8 mouse cellular contexts compared by ENCODE assay signal in the genomic region with DNA sequence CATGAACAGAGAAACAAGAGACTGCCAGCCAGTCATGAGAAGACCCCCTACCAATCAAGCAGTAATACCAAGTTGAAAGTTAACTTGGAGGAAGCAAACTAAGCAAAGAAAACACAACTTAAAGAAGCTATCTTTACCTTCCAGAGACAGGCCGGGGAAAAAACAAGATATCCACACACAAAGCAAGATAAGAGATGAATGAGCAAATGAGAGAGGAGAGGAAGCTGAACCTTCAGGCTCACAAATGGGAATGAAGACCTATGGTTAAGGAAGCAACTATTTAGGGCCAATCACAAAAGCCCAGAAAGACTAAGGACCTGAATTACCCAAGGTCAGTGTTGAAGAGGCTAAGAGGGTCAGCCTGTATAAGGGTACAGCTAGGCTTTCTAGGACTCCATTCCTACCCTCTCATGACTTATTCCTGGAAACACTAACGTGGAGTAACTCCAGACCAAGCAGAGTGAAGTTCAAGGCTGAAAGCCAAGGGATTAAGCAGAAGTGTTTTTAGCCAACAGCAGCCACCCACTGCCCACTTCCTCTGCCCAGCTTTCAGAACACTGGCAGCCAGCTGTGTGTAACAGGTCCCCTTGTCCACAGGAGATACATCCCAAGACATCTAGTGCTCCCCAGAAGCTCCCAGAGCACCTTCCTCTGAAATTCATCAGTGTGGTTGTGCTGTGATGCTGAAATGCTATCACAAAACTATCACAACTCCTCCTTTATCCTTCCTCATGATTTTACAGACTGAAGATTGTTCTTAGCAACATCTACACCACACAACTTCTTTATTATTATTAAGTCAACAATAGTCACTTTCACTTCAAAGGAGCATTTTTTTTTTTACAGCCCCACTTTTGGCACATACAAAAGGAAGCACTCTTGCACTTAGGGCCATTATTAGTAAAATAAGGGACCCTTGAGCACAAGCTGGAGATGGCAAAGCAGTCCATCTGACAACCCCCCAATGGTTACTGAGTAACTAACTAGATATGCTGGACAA. TPM values are rescaled to one million over a fixed set of nuclear protein-coding genes. Genes with fewer than 3 reads are reported as not detected.
A peak's percentile ranks its signal among the peaks of the same experiment; 100 is the strongest.
DNase-seq lines count a peak whose midpoint lies in the region; ATAC-seq and TF ChIP-seq lines count a peak whose summit lies in the region.

No protein-coding gene starts in this region.

- DNase-seq in G1E (ENCODE audit: low spot score), result no peak
- no peak for DNase-seq in right cerebral cortex, postnatal 4 days
- DNase-seq in frontal cortex, postnatal 14 days (ENCODE audit: low spot score in 2 of 2), result no peak
- no peak for DNase-seq in urinary bladder, postnatal 10 days (ENCODE audit: low spot score)

- peak overlapping the region; percentile 5; the same call in 1 of the 2 replicates for H3K4me2 ChIP-seq in hindbrain, embryonic 16.5 days (ENCODE audit: low read length)
- H3K4me2 ChIP-seq in hindbrain, embryonic 12.5 days (replicated peaks), result no peak overlapping the region
- H3K4me2 ChIP-seq in lung, embryonic 15.5 days, result peak overlapping the region; percentile 7; the same call in 1 of the 2 replicates

- no peaks in the 10 kb centered on the region for H3K9me3 ChIP-seq in hindbrain, embryonic 16.5 days (ENCODE audit: control insufficient read depth, low read length)
- no peaks in the 10 kb centered on the region for H3K9me3 ChIP-seq in hindbrain, embryonic 12.5 days (replicated peaks)
- no peaks in the 10 kb centered on the region for H3K9me3 ChIP-seq in G1E (replicated peaks)
- H3K9me3 ChIP-seq in lung, embryonic 15.5 days, result no peaks in the 10 kb centered on the region

- WGBS in hindbrain, embryonic 16.5 days, result 69% methylated on average over 2 of the region's 2 CpGs
- WGBS in hindbrain, embryonic 12.5 days, result 76% methylated on average over 2 of the region's 2 CpGs
- whole genome bisulfite sequencing in lung, embryonic 15.5 days, result 42% methylated on average over 2 of the region's 2 CpGs

- H3K4me1 ChIP-seq in hindbrain, embryonic 16.5 days (ENCODE audit: control insufficient read depth, insufficient read depth, low read depth, low read length), result peaks cover 6% of the 10 kb centered on the region
- H3K4me1 ChIP-seq in hindbrain, embryonic 12.5 days, result peaks cover 5% of the 10 kb centered on the region; the same call in 1 of the 2 replicates
- peaks cover 60% of the 10 kb centered on the region for H3K4me1 ChIP-seq in G1E (ENCODE audit: insufficient read depth, low read depth, low read length)
- H3K4me1 ChIP-seq in lung, embryonic 15.5 days, result peaks cover 6% of the 10 kb centered on the region; the same call in 1 of the 2 replicates

- H3K4me3 ChIP-seq in hindbrain, embryonic 16.5 days (ENCODE audit: low read length), result no peak overlapping the region
- no peak overlapping the region for H3K4me3 ChIP-seq in hindbrain, embryonic 12.5 days
- peak overlapping the region; percentile 28; the same call in 1 of the 2 replicates for H3K4me3 ChIP-seq in G1E (ENCODE audit: low read depth, low read length)
- H3K4me3 ChIP-seq in lung, embryonic 15.5 days, result no peak overlapping the region

- H3K27me3 ChIP-seq in hindbrain, embryonic 16.5 days (replicated peaks; ENCODE audit: control insufficient read depth, insufficient read depth, low read length), result no peaks in the 10 kb centered on the region
- no peaks in the 10 kb centered on the region for H3K27me3 ChIP-seq in hindbrain, embryonic 12.5 days
- no peaks in the 10 kb centered on the region for H3K27me3 ChIP-seq in G1E (ENCODE audit: insufficient read depth, low read length)
- no peaks in the 10 kb centered on the region for H3K27me3 ChIP-seq in lung, embryonic 15.5 days

- TF ChIP-seq CTCF in G1E (IDR thresholded peaks at IDR 0.05; ENCODE audit: low read depth, low read length), result no peak

- H3K27ac ChIP-seq in hindbrain, embryonic 16.5 days (ENCODE audit: low read depth, low read length), result no peak overlapping the region
- no peak overlapping the region for H3K27ac ChIP-seq in hindbrain, embryonic 12.5 days
- no peak overlapping the region for H3K27ac ChIP-seq in lung, embryonic 15.5 days

- no peak for ATAC-seq in hindbrain, embryonic 16.5 days
- no peak for ATAC-seq in hindbrain, embryonic 12.5 days (ENCODE audit: low FRiP score)
- peak; percentile 24; the same call in 1 of the 2 replicates for ATAC-seq in G1E (ENCODE audit: extremely low read depth, insufficient number of reproducible peaks, low FRiP score, poor library complexity, severe bottlenecking)
- ATAC-seq in granulocyte monocyte progenitor cell, adult 5-6 weeks (replicated peaks; ENCODE audit: poor library complexity, severe bottlenecking), result peak; percentile 73
- ATAC-seq in lung, embryonic 15.5 days (ENCODE audit: borderline replicate concordance, extremely low read depth, low FRiP score, low TSS enrichment), result no peak

- no peaks in the 10 kb centered on the region for H3K36me3 ChIP-seq in hindbrain, embryonic 16.5 days (ENCODE audit: control insufficient read depth, insufficient read depth, low read length)
- H3K36me3 ChIP-seq in hindbrain, embryonic 12.5 days, result no peaks in the 10 kb centered on the region
- H3K36me3 ChIP-seq in G1E (replicated peaks), result peaks cover 12% of the 10 kb centered on the region
- no peaks in the 10 kb centered on the region for H3K36me3 ChIP-seq in lung, embryonic 15.5 days

- no peak overlapping the region for H3K9ac ChIP-seq in hindbrain, embryonic 16.5 days (ENCODE audit: low read depth, low read length)
- no peak overlapping the region for H3K9ac ChIP-seq in hindbrain, embryonic 12.5 days
- H3K9ac ChIP-seq in lung, embryonic 15.5 days, result no peak overlapping the region

RNA-seq across cellular contexts. Expression of gene Evi5, which starts 8.5 kb away (rescaled TPM):
- 51.7 and 58.7 TPM in 2 replicates for polyA plus RNA-seq in hindbrain, embryonic 16.5 days (2015; fragmentation: Nextera tagmentation; extraction: Ambion mirVana)
- 62.3 and 63.6 TPM in 2 replicates for polyA plus RNA-seq in hindbrain, embryonic 12.5 days (2016; fragmentation: Nextera tagmentation; extraction: Ambion mirVana)
- total RNA-seq in G1E (2014; fragmentation: Nextera tagmentation) (58.1 and 94.2 TPM in 2 replicates), G1E (2017) (26.1 and 36.4 TPM in 2 replicates)
- 3.3 and 3.8 TPM in 2 replicates for polyA plus RNA-seq in G1E (2012)
- total RNA-seq in granulocyte monocyte progenitor cell, adult 5-6 weeks (2014; fragmentation: Nextera tagmentation), result 21.4 and 22.4 TPM in 2 replicates
- total RNA-seq in granulocyte monocyte progenitor cell, adult 5-6 weeks (2017), result 10.5 and 14.1 TPM in 2 replicates
- 64.5 and 67.3 TPM in 2 replicates for polyA plus RNA-seq in lung, embryonic 15.5 days (2015; fragmentation: Nextera tagmentation; extraction: Ambion mirVana)

RNA-seq across cellular contexts. Expression of gene Rpl5, which starts 33.9 kb away (rescaled TPM):
- 53.9 and 59.3 TPM in 2 replicates for polyA plus RNA-seq in hindbrain, embryonic 16.5 days (2015; fragmentation: Nextera tagmentation; extraction: Ambion mirVana)
- polyA plus RNA-seq in hindbrain, embryonic 12.5 days (2016; fragmentation: Nextera tagmentation; extraction: Ambion mirVana), result 59.8 and 66.8 TPM in 2 replicates
- 875 and 1,036 TPM in 2 replicates for total RNA-seq in G1E (2014; fragmentation: Nextera tagmentation)
- total RNA-seq in G1E (2017), result 329 and 387 TPM in 2 replicates
- 53.7 and 54.0 TPM in 2 replicates for polyA plus RNA-seq in G1E (2012)
- 433 and 504 TPM in 2 replicates for total RNA-seq in granulocyte monocyte progenitor cell, adult 5-6 weeks (2014; fragmentation: Nextera tagmentation)
- 310 and 457 TPM in 2 replicates for total RNA-seq in granulocyte monocyte progenitor cell, adult 5-6 weeks (2017)
- polyA plus RNA-seq in lung, embryonic 15.5 days (2015; fragmentation: Nextera tagmentation; extraction: Ambion mirVana), result 64.3 and 67.6 TPM in 2 replicates

RNA-seq across cellular contexts. Expression of gene Ube2d2b, which starts 36.5 kb away (rescaled TPM):
- polyA plus RNA-seq in hindbrain, embryonic 16.5 days (2015; fragmentation: Nextera tagmentation; extraction: Ambion mirVana), result 0.09 and 0.11 TPM in 2 replicates
- 0.13 and 0.22 TPM in 2 replicates for polyA plus RNA-seq in hindbrain, embryonic 12.5 days (2016; fragmentation: Nextera tagmentation; extraction: Ambion mirVana)
- not detected in 2 replicates for total RNA-seq in G1E (2014; fragmentation: Nextera tagmentation)
- 0.05 TPM in 1 of 2 replicates, not detected in the other for total RNA-seq in G1E (2017)
- not detected in 2 replicates for polyA plus RNA-seq in G1E (2012)
- total RNA-seq in granulocyte monocyte progenitor cell, adult 5-6 weeks (2014; fragmentation: Nextera tagmentation), result not detected in 2 replicates
- not detected in 2 replicates for total RNA-seq in granulocyte monocyte progenitor cell, adult 5-6 weeks (2017)
- 0.17 and 0.28 TPM in 2 replicates for polyA plus RNA-seq in lung, embryonic 15.5 days (2015; fragmentation: Nextera tagmentation; extraction: Ambion mirVana)

Comparison
In these comparisons a context has a peak if more than half of its experiments do, and no peak if none do; other contexts are left out.
1. ATAC-seq: peak in G1E (single experiment) and granulocyte monocyte progenitor cell, adult 5-6 weeks (single experiment); none in hindbrain, embryonic 16.5 days (single experiment), hindbrain, embryonic 12.5 days (single experiment) and lung, embryonic 15.5 days (single experiment).
2. RNA of gene Evi5, which starts 8.5 kb away (polyA plus RNA-seq): 64.5 to 67.3 TPM in lung, embryonic 15.5 days, 62.3 to 63.6 TPM in hindbrain, embryonic 12.5 days and 51.7 to 58.7 TPM in hindbrain, embryonic 16.5 days; 3.3 to 3.8 TPM in G1E; every median in the first group is over 10 times any median in the second.